Mouse (Mus musculus) midbrain, embryonic 13.5 days (tissue): Measurements from ENCODE around the gene Chd2. TPM values are rescaled to one million over a fixed set of nuclear protein-coding genes. Genes with fewer than 3 reads are reported as not detected.
A peak's percentile ranks its signal among the peaks of the same experiment; 100 is the strongest.
"Not testable (repeated sequence)": the region's sequence is repeated elsewhere in the genome, so short reads cannot be mapped to it uniquely, and the experiment has no call there.

Experiments
- ATAC-seq: fragments of 200-750 bp; cut with Nextera tagmentation; 2 replicates; pipeline ENCODE4 v1.8.0; 2017; ENCODE audit warnings: mild to moderate bottlenecking, moderate TSS enrichment, moderate library complexity
- H3K27ac ChIP-seq: fragments of 300-500 bp; sonication (generic); 2 replicates; pipeline ENCODE4 v1.5.1; 2015; ENCODE audit warnings: inconsistent platforms, mild to moderate bottlenecking, moderate library complexity
- H3K27me3 ChIP-seq: fragments of 300-500 bp; sonication (generic); 2 replicates; pipeline ENCODE4 v1.6.1; 2015; ENCODE audit warnings: mild to moderate bottlenecking, inconsistent platforms
- H3K36me3 ChIP-seq: fragments of 300-500 bp; sonication (generic); 2 replicates; pipeline ENCODE4 v1.6.1; 2015; ENCODE audit warnings: mild to moderate bottlenecking, inconsistent platforms
- H3K4me1 ChIP-seq: fragments of 300-500 bp; sonication (generic); replicated peaks from 2 replicates; pipeline ENCODE4 v1.6.1; 2015; ENCODE audit warnings: inconsistent platforms
- H3K4me2 ChIP-seq: fragments of 300-500 bp; sonication (generic); replicated peaks from 2 replicates; pipeline ENCODE4 v1.6.1; 2015; ENCODE audit warnings: moderate library complexity, mild to moderate bottlenecking, inconsistent platforms
- H3K4me3 ChIP-seq: fragments of 300-500 bp; sonication (generic); replicated peaks from 2 replicates; pipeline ENCODE4 v1.5.1; 2015; ENCODE audit warnings: mild to moderate bottlenecking, inconsistent platforms
- H3K9ac ChIP-seq: fragments of 300-500 bp; sonication (generic); replicated peaks from 2 replicates; pipeline ENCODE4 v1.6.1; 2015; ENCODE audit warnings: mild to moderate bottlenecking, inconsistent platforms
- H3K9me3 ChIP-seq: fragments of 300-500 bp; sonication (generic); 2 replicates; pipeline ENCODE4 v1.6.1; 2016; ENCODE audit warnings: mild to moderate bottlenecking, inconsistent platforms
- WGBS: fragments of 180-500 bp; shearing (Covaris S2); methylation state at CpG from one replicate; pipeline ENCODE4 v1.1.7; 2015; 5-methylcytosine and 5-hydroxymethylcytosine counted together
- polyA plus RNA-seq: library from polyadenylated mRNA; unstranded; fragments of >200 nt; fragmentation: Nextera tagmentation; extraction: Ambion mirVana; gene quantifications from 2 replicates; pipeline ENCODE4 v1.2.1, GENCODE M21; 2015

The Chd2 gene
- polyA plus RNA-seq, 1 experiment from 2014 or later = 48.5 TPM

GRCm38 (mm10) chr7:73579072-73579731, 37.6 kb upstream of the Chd2 start:
- Histone ChIP-seq H3K27me3 (0 out of 2 replicates have a peak, but pooled peaks cover 3% of the 10 kb centered on the region), H3K36me3 (no peaks in the 10 kb centered on the region), H3K9ac (no peak overlapping the region), H3K27ac (no peak overlapping the region), H3K9me3 (no peaks in the 10 kb centered on the region), H3K4me3 (no peak overlapping the region), H3K4me1 (peaks cover 14% of the 10 kb centered on the region), H3K4me2 (no peak overlapping the region)
- 84% methylated on average over 8 of the region's 8 CpGs for WGBS
- no peak for ATAC-seq

- ATAC-seq = no peak
- WGBS = 88% methylated on average over 6 of the region's 6 CpGs
- Histone ChIP-seq H3K27me3 (0 out of 2 replicates have a peak, but pooled peaks cover 3% of the 10 kb centered on the region), H3K36me3 (no peaks in the 10 kb centered on the region), H3K9ac (no peak overlapping the region), H3K4me3 (no peak overlapping the region), H3K9me3 (no peaks in the 10 kb centered on the region), H3K4me1 (peaks cover 4% of the 10 kb centered on the region; the same call in 1 of the 2 replicates), H3K4me2 (no peak overlapping the region), H3K27ac (no peak overlapping the region)
These were observed 36.3 kb upstream of the Chd2 start for GRCm38 (mm10) chr7:73577888-73578421.

DNA sequence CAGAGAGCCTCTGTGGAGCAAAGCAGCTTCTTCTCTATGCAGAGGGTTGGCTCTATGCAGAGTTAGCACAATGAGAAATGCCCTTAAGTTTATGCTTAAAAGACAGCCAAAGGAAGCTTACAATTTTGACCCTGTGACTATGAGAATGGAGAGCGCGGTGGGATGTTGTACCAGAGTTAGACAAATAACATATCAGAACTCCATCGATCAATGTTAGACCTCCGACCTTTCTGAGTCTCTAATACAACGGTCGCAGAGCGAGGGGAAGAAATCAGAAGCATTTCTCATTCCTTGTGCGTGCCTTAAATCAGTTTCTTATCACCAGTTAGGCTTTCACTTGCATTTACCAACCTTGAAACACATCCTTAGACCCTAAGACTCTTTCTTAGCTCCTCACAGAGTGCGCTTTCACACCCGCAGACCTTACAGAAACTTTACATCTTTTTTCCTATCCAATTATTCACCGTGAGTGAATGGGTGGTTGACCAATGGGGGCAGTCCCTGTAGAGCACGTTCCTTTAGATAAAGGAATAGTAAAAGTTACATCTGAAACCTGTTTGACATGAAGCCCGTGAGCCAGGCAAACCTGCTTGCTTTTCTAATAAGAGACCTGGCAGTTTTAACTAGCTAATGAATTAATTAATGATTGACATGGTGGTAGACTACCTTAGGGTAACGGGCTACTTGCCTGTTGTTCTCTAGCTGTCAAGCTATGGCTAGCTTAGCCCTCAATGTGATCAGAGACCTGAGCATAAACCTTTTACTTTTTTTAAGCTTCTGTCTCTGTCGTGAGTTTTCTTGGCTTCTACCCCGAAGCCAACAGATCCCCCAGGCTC, 34.7 kb upstream of the Chd2 start:
- no peak for ATAC-seq
- H3K27me3 ChIP-seq = peaks cover 9% of the 10 kb centered on the region; the same call in 1 of the 2 replicates
- no peak overlapping the region for H3K4me2 ChIP-seq
- no peaks in the 10 kb centered on the region for H3K4me1 ChIP-seq
- 71% methylated on average over 16 of the region's 16 CpGs for WGBS
- no peak overlapping the region for H3K27ac ChIP-seq
- H3K36me3 ChIP-seq = no peaks in the 10 kb centered on the region
- no peak overlapping the region for H3K9ac ChIP-seq
- H3K9me3 ChIP-seq = no peaks in the 10 kb centered on the region
- H3K4me3 ChIP-seq = no peak overlapping the region

DNA sequence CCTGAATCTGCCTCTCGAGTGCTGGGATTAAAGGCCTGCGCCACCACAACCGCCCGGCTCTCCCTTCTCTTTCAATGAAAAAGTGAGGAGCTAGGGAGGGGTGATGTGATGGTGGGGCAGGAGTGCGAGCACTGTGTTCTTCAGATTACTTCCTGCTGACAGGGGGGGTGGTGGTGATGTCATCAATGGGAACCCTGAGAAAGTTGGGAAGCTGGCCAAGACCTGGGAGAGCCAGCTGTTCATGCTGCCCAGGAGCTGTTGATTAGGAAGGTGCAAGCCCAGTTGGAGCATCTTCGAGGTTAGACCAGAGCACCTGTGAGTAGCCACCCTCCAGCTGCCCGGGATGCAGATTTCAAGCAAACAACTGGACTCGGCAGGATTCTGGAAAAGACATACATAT, 33.6 kb upstream of the Chd2 start:
- H3K9ac ChIP-seq = no peak overlapping the region
- H3K4me3 ChIP-seq = no peak overlapping the region
- H3K4me2 ChIP-seq = no peak overlapping the region
- no peaks in the 10 kb centered on the region for H3K9me3 ChIP-seq
- H3K36me3 ChIP-seq = no peaks in the 10 kb centered on the region
- peaks cover 9% of the 10 kb centered on the region; the same call in 1 of the 2 replicates for H3K27me3 ChIP-seq
- H3K27ac ChIP-seq = no peak overlapping the region
- ATAC-seq = no peak
- H3K4me1 ChIP-seq = no peaks in the 10 kb centered on the region
- 54% methylated on average over 8 of the region's 8 CpGs for WGBS

DNA sequence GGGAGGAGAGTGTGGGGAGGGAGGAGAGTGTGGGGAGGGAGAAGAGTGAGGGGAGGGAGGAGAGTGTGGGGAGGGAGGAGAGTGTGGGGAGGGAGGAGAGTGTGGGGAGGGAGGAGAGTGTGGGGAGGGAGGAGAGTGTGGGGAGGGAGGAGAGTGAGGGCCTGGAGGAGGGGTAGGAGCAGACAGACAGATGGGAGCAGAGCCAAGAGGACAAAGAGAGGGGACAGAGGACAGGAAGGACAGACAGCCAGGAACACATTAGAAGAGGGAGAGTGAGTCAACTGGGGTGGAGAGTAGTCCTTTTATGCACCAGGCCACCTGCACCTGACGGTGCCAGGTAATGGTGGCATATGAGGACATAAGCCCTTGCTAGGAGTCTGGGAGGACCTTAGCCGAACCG, 33.0 kb upstream of the Chd2 start:
- not testable (repeated sequence) for H3K27ac ChIP-seq, ATAC-seq, H3K4me3 ChIP-seq, H3K27me3 ChIP-seq, H3K4me2 ChIP-seq, H3K36me3 ChIP-seq, H3K4me1 ChIP-seq, H3K9ac ChIP-seq, H3K9me3 ChIP-seq
- 41% methylated on average over 3 of the region's 3 CpGs for WGBS

GRCm38 (mm10) chr7:73572571-73572970, 30.9 kb upstream of the Chd2 start:
- no peak for ATAC-seq
- WGBS = 75% methylated on average over 3 of the region's 3 CpGs
- no peak overlapping the region for H3K9ac ChIP-seq
- H3K4me2 ChIP-seq = no peak overlapping the region
- no peaks in the 10 kb centered on the region for H3K4me1 ChIP-seq
- H3K27me3 ChIP-seq = peaks cover 9% of the 10 kb centered on the region; the same call in 1 of the 2 replicates
- no peaks in the 10 kb centered on the region for H3K9me3 ChIP-seq
- no peak overlapping the region for H3K4me3 ChIP-seq
- no peaks in the 10 kb centered on the region for H3K36me3 ChIP-seq
- H3K27ac ChIP-seq = no peak overlapping the region

DNA sequence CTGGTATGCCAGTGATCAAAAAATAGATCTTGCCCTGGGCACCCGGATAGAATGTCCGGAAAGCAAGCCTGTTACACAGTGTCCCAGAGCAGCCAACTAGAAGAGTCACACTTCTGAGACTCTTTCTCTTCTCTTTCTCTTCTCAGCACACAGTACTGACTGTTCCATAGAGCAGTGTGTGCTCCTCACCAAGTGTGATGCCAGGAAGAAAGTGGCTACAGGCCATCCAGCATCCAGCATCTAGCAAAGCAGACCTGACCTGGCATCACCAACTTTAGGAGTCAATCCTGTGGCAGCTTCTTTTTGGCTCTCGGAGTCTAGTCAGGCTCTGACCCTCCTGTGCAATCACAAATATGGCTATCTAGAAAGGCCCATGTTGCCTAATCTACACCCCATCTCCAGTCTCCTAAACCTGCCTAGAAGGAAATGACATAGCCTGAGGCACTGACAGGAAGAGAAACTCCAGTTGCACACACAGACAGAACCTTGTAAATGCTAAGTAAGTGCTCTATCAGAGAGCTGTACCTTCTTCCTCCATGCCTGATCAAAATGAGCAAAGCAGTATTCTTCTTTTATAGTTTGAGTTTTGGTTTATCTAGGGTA, 27.3 kb upstream of the Chd2 start:
- H3K4me1 ChIP-seq = no peaks in the 10 kb centered on the region
- H3K27me3 ChIP-seq = peaks cover 6% of the 10 kb centered on the region; the same call in 1 of the 2 replicates
- no peak overlapping the region for H3K27ac ChIP-seq
- H3K9ac ChIP-seq = no peak overlapping the region
- no peaks in the 10 kb centered on the region for H3K9me3 ChIP-seq
- WGBS = 93% methylated on average over 3 of the region's 3 CpGs
- H3K4me2 ChIP-seq = no peak overlapping the region
- H3K4me3 ChIP-seq = no peak overlapping the region
- ATAC-seq = no peak
- H3K36me3 ChIP-seq = no peaks in the 10 kb centered on the region

GRCm38 (mm10) chr7:73567754-73568161, 26.1 kb upstream of the Chd2 start:
- H3K27ac ChIP-seq = no peak overlapping the region
- no peaks in the 10 kb centered on the region for H3K9me3 ChIP-seq
- no peak overlapping the region for H3K9ac ChIP-seq
- no peak overlapping the region for H3K4me2 ChIP-seq
- H3K4me1 ChIP-seq = no peaks in the 10 kb centered on the region
- H3K4me3 ChIP-seq = no peak overlapping the region
- H3K27me3 ChIP-seq = peaks cover 5% of the 10 kb centered on the region; the same call in 1 of the 2 replicates
- no peaks in the 10 kb centered on the region for H3K36me3 ChIP-seq
- WGBS = 61% methylated on average over 4 of the region's 4 CpGs
- ATAC-seq = no peak

GRCm38 (mm10) chr7:73564131-73564530, 22.5 kb upstream of the Chd2 start:
- no peak for ATAC-seq
- Histone ChIP-seq H3K27ac (no peak overlapping the region), H3K4me1 (peaks cover 7% of the 10 kb centered on the region), H3K9ac (no peak overlapping the region), H3K36me3 (no peaks in the 10 kb centered on the region), H3K9me3 (no peaks in the 10 kb centered on the region), H3K27me3 (no peaks in the 10 kb centered on the region), H3K4me3 (no peak overlapping the region), H3K4me2 (no peak overlapping the region)
- WGBS = 96% methylated on average over 6 of the region's 6 CpGs

DNA sequence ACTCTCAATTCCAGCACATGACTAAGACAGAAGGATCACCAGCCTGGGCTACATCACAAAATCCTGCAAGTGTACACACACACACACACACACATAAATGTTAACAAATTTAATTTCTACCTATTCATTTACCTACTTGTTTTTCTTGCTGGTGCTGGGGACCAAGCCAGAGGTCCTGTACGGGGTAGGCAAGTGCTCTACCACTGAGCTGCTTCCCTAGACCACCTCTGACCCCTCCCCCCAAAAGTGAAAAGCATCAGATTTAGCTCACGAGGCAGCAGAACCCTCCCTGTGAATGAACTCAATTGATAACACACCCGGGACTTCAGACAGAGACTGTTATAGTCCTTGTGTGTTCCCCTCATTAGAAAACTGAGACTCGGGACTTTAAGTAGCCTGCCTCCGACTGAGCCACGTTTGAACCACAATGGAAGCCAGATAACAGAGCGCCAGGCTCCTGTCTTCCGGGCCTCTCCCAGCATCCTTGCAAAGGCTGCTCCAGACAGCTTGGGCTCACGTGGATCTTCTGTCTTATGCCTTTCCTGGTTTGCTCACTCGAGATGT, 19.9 kb upstream of the Chd2 start:
- Histone ChIP-seq H3K4me1 (peaks cover 9% of the 10 kb centered on the region), H3K4me2 (no peak overlapping the region), H3K9me3 (no peaks in the 10 kb centered on the region), H3K36me3 (no peaks in the 10 kb centered on the region), H3K27me3 (no peaks in the 10 kb centered on the region), H3K9ac (no peak overlapping the region), H3K4me3 (no peak overlapping the region), H3K27ac (no peak overlapping the region)
- WGBS = 15% methylated on average over 10 of the region's 10 CpGs
- ATAC-seq = no peak

GRCm38 (mm10) chr7:73560811-73561210, 19.2 kb upstream of the Chd2 start:
- Histone ChIP-seq H3K4me1 (peaks cover 9% of the 10 kb centered on the region), H3K4me3 (no peak overlapping the region), H3K9me3 (no peaks in the 10 kb centered on the region), H3K36me3 (no peaks in the 10 kb centered on the region), H3K9ac (no peak overlapping the region), H3K27me3 (no peaks in the 10 kb centered on the region), H3K27ac (no peak overlapping the region), H3K4me2 (no peak overlapping the region)
- ATAC-seq = no peak
- 93% methylated on average over 6 of the region's 6 CpGs for WGBS

DNA sequence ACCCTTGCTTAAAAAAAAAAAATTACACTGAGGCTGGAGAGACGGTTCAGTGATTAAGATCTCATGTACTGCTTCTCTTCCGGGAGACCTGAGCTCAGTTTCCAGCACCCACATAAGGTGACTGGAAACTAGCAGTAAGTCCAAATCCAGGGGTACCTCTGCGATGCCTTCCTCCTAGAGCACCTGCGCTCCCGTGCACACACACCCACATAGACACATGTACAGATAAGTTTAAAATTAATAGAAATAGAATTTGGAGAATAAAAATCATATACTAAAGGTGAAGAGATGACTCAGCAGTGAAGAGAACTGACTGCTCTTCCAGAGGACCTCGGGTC, 18.2 kb upstream of the Chd2 start:
- WGBS = 90% methylated on average over 6 of the region's 6 CpGs
- Histone ChIP-seq H3K9ac (no peak overlapping the region), H3K4me1 (peaks cover 9% of the 10 kb centered on the region), H3K27me3 (no peaks in the 10 kb centered on the region), H3K4me2 (peak overlapping the region; percentile 65), H3K27ac (no peak overlapping the region), H3K36me3 (no peaks in the 10 kb centered on the region), H3K9me3 (no peaks in the 10 kb centered on the region), H3K4me3 (peak overlapping the region; percentile 100; the same call in 1 of the 2 replicates)
- no peak for ATAC-seq
